Mouse (Mus musculus): Measurements from ENCODE around the gene Ctsc. TPM values are rescaled to one million over a fixed set of nuclear protein-coding genes. Genes with fewer than 3 reads are reported as not detected.

The Ctsc gene
- polyA plus RNA-seq, 2 experiments = 14.5 to 60.7 TPM

GRCm38 (mm10) chr7:88293907-88294306 lies 16.0 kb downstream of the Ctsc start:
- DNase-seq (ENCODE audit: low read depth in 3 of 3, low spot score in 3 of 3) = no peak
- Histone ChIP-seq H3K9ac (replicated peaks) (no peak overlapping the region), H3K4me2 (ENCODE audit: low read depth) (no peak overlapping the region), H3K4me3 (ENCODE audit: insufficient read depth in 1 of 2, low read depth in 2 of 2, low read length in 2 of 2) (no peak overlapping the region), H3K36me3 (replicated peaks; ENCODE audit: control insufficient read depth, insufficient read depth, low read depth) (no peaks in the 10 kb centered on the region), H3K9me3 (ENCODE audit: control insufficient read depth, low read length) (no peaks in the 10 kb centered on the region), H3K27ac (no peak overlapping the region), H3K27me3 (ENCODE audit: control insufficient read depth, insufficient read depth, low read length) (no peaks in the 10 kb centered on the region), H3K4me1 (replicated peaks; ENCODE audit: control insufficient read depth in 2 of 2, insufficient read depth in 2 of 2, low read length in 1 of 2) (peaks cover 0 to 2% of the 10 kb centered on the region in 2 experiments; a peak in 1 of 4 replicates)
- no peak for ATAC-seq (ENCODE audit: insufficient read depth)
- TF ChIP-seq EP300 (IDR thresholded peaks at IDR 0.05; ENCODE audit: low read depth) (no peak), CTCF (IDR thresholded peaks at IDR 0.05; ENCODE audit: low read depth) (no peak)
- 60% methylated on average over 6 of the region's 6 CpGs for WGBS (ENCODE audit: insufficient replicate concordance)

GRCm38 (mm10) chr7:88295989-88296388 lies 18.1 kb downstream of the Ctsc start:
- H3K4me3 ChIP-seq (ENCODE audit: insufficient read depth in 1 of 2, low read depth in 2 of 2, low read length in 2 of 2) = no peak overlapping the region
- DNase-seq (ENCODE audit: low read depth in 3 of 3, low spot score in 3 of 3) (no peak), ATAC-seq (ENCODE audit: insufficient read depth) (no peak)
- TF ChIP-seq CTCF (IDR thresholded peaks at IDR 0.05; ENCODE audit: low read depth) (no peak), EP300 (IDR thresholded peaks at IDR 0.05; ENCODE audit: low read depth) (no peak)
- H3K4me2 ChIP-seq (ENCODE audit: low read depth) = no peak overlapping the region
- peaks cover 0 to 2% of the 10 kb centered on the region in 2 experiments; a peak in 1 of 4 replicates for H3K4me1 ChIP-seq (replicated peaks; ENCODE audit: control insufficient read depth in 2 of 2, insufficient read depth in 2 of 2, low read length in 1 of 2)
- no peak overlapping the region for H3K9ac ChIP-seq (replicated peaks)
- H3K36me3 ChIP-seq (replicated peaks; ENCODE audit: control insufficient read depth, insufficient read depth, low read depth) = no peaks in the 10 kb centered on the region
- no peaks in the 10 kb centered on the region for H3K9me3 ChIP-seq (ENCODE audit: control insufficient read depth, low read length)
- 70% methylated on average over 1 of the region's 1 CpGs for WGBS (ENCODE audit: insufficient replicate concordance)
- H3K27ac ChIP-seq = no peak overlapping the region
- H3K27me3 ChIP-seq (ENCODE audit: control insufficient read depth, insufficient read depth, low read length) = no peaks in the 10 kb centered on the region

DNA sequence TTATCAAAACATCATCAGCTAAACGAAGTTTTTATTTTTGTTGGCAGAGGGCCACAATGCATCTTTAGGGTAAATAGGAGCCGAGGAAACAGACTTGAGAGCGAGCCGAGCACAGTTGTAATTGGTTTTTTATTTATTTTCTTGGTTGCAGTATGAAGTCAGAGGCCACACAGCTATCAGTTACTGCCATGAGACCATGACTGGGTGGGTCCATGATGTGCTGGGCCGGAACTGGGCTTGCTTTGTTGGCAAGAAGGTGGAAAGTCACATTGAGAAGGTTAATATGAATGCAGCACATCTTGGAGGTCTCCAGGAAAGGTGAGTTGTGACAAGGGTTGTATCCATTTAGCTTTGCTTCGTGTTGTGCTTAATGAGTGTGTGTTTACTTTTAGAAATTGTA lies 19.0 kb downstream of the Ctsc start:
- peak in 2 of 3 experiments; percentile 7 to 17 for DNase-seq (ENCODE audit: low read depth in 3 of 3, low spot score in 3 of 3)
- Histone ChIP-seq H3K9ac (replicated peaks) (no peak overlapping the region), H3K4me2 (ENCODE audit: low read depth) (no peak overlapping the region), H3K36me3 (replicated peaks; ENCODE audit: control insufficient read depth, insufficient read depth, low read depth) (no peaks in the 10 kb centered on the region), H3K27ac (no peak overlapping the region), H3K9me3 (ENCODE audit: control insufficient read depth, low read length) (no peaks in the 10 kb centered on the region), H3K4me3 (ENCODE audit: insufficient read depth in 1 of 2, low read depth in 2 of 2, low read length in 2 of 2) (no peak overlapping the region; a peak in 1 of 4 replicates), H3K27me3 (ENCODE audit: control insufficient read depth, insufficient read depth, low read length) (no peaks in the 10 kb centered on the region), H3K4me1 (replicated peaks; ENCODE audit: control insufficient read depth in 2 of 2, insufficient read depth in 2 of 2, low read length in 1 of 2) (peaks cover 0 to 2% of the 10 kb centered on the region in 2 experiments; a peak in 1 of 4 replicates)
- peak; percentile 58; the same call in 1 of the 2 replicates for ATAC-seq (ENCODE audit: insufficient read depth)
- TF ChIP-seq CTCF (IDR thresholded peaks at IDR 0.05; ENCODE audit: low read depth) (no peak), EP300 (IDR thresholded peaks at IDR 0.05; ENCODE audit: low read depth) (no peak)
- WGBS (ENCODE audit: insufficient replicate concordance) = 54% methylated on average over 6 of the region's 6 CpGs

DNA sequence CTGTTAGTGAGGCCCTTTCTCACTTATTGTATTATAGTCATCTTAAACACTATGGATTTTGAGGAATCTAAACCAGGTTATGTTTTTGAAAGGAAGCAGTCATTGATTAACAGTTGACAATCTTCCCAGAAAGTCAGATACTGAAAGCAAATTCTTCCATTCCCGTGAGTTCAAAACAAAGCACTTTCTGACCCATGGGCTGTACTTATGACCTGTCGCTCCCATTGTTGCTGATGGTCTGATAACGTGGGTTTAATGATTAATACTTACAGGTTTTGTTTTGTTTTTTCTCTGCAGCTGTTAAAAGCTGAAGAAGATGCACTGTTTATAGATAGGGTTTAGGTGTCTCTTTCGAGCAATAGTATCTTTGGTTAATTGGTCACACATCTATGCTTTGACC lies 27.9 kb downstream of the Ctsc start:
- no peak overlapping the region for H3K9ac ChIP-seq (replicated peaks)
- 63% methylated on average over 4 of the region's 4 CpGs for WGBS (ENCODE audit: insufficient replicate concordance)
- H3K27me3 ChIP-seq (ENCODE audit: control insufficient read depth, insufficient read depth, low read length) = no peaks in the 10 kb centered on the region
- TF ChIP-seq CTCF (IDR thresholded peaks at IDR 0.05; ENCODE audit: low read depth) = no peak
- TF ChIP-seq EP300 (IDR thresholded peaks at IDR 0.05; ENCODE audit: low read depth) = no peak
- H3K9me3 ChIP-seq (ENCODE audit: control insufficient read depth, low read length) = no peaks in the 10 kb centered on the region
- H3K4me3 ChIP-seq (ENCODE audit: insufficient read depth in 1 of 2, low read depth in 2 of 2, low read length in 2 of 2) = no peak overlapping the region
- H3K4me1 ChIP-seq (replicated peaks; ENCODE audit: control insufficient read depth in 2 of 2, insufficient read depth in 2 of 2, low read length in 1 of 2) = no peaks in the 10 kb centered on the region
- H3K36me3 ChIP-seq (replicated peaks; ENCODE audit: control insufficient read depth, insufficient read depth, low read depth) = no peaks in the 10 kb centered on the region
- H3K4me2 ChIP-seq (ENCODE audit: low read depth) = no peak overlapping the region
- no peak for ATAC-seq (ENCODE audit: insufficient read depth)
- H3K27ac ChIP-seq = no peak overlapping the region
- no peak for DNase-seq (ENCODE audit: low read depth in 3 of 3, low spot score in 3 of 3)

- Histone ChIP-seq H3K9me3 (ENCODE audit: control insufficient read depth, low read length) (no peaks in the 10 kb centered on the region), H3K9ac (replicated peaks) (no peak overlapping the region), H3K4me2 (ENCODE audit: low read depth) (no peak overlapping the region), H3K4me1 (replicated peaks; ENCODE audit: control insufficient read depth in 2 of 2, insufficient read depth in 2 of 2, low read length in 1 of 2) (no peaks in the 10 kb centered on the region), H3K4me3 (ENCODE audit: insufficient read depth in 1 of 2, low read depth in 2 of 2, low read length in 2 of 2) (no peak overlapping the region), H3K27ac (no peak overlapping the region), H3K36me3 (replicated peaks; ENCODE audit: control insufficient read depth, insufficient read depth, low read depth) (no peaks in the 10 kb centered on the region), H3K27me3 (ENCODE audit: control insufficient read depth, insufficient read depth, low read length) (no peaks in the 10 kb centered on the region)
- WGBS (ENCODE audit: insufficient replicate concordance) = 66% methylated on average over 3 of the region's 3 CpGs
- TF ChIP-seq CTCF (IDR thresholded peaks at IDR 0.05; ENCODE audit: low read depth) = no peak
- TF ChIP-seq EP300 (IDR thresholded peaks at IDR 0.05; ENCODE audit: low read depth) = no peak
- DNase-seq (ENCODE audit: low read depth in 3 of 3, low spot score in 3 of 3) = no peak
- ATAC-seq (ENCODE audit: insufficient read depth) = no peak
These were observed 28.8 kb downstream of the Ctsc start for GRCm38 (mm10) chr7:88306725-88307124.
